Mouse (Mus musculus) embryo, embryonic 11 days (tissue): ENCODE data around the gene Stoml2.

ENCODE experiments used
- DNase-seq: peaks from one replicate; pipeline ENCODE4 v3.0.0-alpha.2; 2015

The Stoml2 gene

DNA sequence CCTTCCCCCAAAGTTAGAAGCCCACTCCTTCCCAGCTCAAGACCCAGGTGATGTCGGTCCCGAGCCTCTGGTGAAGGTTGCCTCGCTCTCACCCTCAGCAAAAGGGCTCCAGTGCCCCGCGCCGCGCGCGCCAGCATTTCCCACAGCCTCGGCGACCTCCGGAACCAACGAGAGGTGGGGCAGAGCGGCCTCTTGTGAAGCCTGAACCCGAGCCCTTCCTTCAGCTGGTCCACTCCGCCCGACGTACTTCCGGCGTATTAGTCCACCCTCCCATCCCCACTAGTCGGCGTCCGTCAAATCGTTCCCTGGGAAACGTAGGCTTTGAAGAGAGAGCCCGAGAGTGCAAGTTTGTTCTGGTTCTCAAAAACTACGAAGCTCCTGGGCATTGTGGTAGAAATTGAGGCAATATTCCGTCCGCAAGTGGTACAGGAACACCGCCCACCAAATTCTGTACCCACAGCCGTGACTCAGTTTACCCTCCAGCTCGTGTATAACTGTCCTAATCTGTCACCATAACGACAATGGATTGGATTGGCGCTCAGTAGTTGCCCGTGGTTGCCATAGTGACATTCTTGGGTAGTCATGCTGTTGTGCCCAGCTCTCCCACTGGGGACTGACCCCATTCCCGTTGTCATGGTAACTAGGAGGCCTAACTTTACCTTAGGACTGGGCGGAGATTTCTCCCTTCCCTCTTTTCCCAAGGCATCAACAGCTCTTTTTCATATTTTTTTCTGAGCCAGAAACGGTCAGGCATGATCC lies at the start of gene Stoml2:
Gene Stoml2 (minus strand): TSS at position 474 of the 759 bp plus-strand sequence.
- DNase-seq: peak; percentile 97

- no peak for DNase-seq
Observed at GRCm38 (mm10) chr4:43078071-43078718, 46.7 kb upstream of the Stoml2 start.

DNA sequence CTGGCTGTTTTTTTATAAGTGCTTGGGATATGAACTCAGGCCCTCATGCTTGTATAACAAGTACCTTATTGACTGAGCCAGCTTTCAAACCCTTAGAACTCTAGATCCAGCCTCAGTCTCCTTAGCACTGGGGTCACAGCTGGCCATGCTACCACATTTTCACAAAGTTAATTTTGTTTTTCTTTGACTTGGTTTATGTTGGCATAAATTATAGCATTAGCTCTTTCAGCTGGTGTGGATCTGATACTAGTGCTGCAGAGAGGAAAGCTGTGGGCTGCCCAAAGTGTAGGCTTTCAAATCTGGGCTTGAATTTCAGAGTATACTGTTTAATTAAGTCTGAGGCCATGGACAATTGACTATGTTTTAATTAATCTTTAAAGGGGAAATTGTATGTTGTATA lies 43.4 kb upstream of the Stoml2 start:
- no peak for DNase-seq

DNA sequence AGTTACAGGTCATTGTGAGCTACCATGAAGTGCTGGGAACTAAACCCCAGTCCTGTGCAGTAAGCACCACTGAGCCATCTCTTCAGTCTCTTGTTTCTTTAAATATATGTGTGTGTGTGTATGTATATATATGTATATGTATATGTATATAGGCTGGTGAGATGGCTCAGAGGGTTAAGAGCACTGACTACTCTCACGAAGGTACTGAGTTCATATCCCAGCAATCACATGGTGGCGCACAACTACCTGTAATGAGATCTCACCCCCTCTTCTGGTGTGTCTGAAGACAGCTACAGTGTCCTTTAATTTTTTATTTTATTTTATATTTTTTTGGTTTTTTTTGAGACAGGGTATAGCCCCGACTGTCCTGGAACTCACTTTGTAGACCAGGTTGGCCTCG lies 34.0 kb upstream of the Stoml2 start:
- no peak for DNase-seq

- no peak for DNase-seq
Observed at GRCm38 (mm10) chr4:43060286-43060685, 28.8 kb upstream of the Stoml2 start.

DNA sequence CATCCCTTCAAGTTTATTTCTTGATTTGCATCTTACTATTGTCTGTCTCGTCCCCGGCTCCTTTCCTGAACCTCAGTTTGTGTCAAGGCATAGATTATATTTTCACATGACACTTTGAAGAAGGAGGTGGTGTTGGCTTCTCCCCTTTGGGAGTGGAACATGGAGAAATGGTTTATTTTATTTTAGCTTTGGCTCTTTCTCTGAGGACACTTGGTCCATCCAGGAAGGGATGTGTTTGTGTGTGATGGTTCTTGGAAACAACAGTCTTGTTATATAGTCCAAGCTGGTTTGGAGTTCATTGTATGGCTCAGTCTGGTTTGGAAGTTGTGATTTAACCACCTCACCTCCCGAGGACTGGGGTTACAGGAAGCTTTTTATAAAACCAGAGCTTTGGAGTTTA lies 28.2 kb upstream of the Stoml2 start:
- DNase-seq: no peak

DNA sequence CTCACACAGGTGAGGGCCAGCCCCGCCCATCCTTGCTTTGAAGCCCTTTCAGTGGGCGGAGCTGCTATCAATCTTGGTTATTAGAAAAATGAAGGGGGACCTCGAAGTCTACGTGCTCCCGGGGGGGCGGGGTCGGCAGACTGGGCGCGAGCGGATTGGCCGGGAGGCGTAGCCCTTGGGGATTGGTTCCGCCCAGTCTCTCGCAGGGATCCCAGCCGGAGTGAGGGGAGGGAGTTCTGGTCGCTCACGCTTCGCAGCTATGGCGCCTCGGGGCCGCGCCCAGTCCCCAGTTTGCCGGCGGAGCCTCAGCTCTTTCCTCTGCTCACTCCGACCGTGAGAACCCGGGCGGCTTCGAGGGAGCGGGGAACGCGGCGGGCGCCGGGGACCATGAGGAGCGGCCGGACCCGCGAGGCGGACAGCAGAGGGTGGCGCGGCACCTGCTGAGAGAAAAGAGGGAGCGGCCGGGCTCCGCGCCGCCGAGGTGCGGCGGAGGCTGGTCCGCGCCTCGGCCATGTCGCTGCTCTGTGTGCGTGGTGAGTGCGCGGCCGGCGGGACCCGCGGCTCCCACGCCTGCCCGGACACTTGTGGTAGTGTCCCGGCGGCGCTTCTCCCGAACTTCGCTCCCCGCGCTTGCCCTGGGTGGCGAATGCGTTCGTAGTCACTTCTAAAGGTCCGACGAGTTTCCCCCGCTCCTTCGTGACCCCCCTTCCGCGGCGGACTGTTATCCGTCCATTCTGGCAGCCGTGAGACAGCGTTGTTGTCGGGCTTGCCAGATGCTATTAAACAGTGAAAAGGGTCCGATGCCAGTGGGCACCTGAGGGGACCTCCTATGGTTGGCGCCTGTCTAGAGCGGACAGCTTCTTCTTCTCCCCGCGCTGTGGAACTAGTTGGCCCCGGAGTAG lies 27.5 kb upstream of the Stoml2 start, which contains the start of gene Unc13b:
Gene Unc13b (plus strand): TSS at position 201 of the 902 bp plus-strand sequence.
- DNase-seq: peak; percentile 95

- no peak for DNase-seq
Observed at GRCm38 (mm10) chr4:43058392-43058752, 26.9 kb upstream of the Stoml2 start.

DNA sequence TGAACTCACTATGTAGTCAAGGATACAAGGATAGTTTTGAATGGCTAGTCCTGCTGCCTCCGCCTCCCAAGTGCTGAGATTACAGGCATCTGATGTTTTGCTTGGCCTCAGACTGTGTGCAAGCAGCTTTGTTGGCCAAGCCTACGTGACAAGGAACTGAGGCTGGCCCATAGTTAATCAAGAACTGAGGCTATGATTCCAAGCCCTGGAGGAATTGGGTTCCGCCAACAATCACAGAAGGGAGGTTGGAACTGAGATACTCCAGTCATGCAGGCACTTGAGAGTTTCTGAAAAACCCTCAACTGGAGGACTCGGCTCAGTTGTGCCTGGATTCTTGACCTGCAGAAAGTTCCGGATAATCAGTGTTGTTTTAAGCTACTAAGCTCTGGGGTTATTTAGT lies 26.1 kb upstream of the Stoml2 start:
- no peak for DNase-seq

DNA sequence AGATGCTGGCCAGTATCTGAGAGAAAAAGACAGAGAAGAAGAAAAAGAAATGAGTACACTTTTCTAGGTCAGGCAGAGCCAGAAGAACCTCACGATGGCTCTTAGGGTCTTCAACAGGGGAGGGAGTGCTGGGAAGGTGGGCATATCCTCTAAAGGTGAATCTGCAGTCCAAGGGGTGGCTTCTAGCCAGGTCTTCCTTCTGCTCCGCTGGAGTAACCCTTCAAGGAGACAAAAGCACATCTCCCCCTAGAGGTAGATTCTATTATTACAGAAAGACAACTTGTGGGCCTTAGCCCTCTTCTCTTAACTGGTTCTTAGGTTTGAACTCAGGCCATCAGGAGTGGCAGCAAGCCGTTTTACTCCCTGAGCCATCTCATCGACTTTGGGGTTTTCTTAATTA lies 21.1 kb upstream of the Stoml2 start:
- peak; percentile 83 for DNase-seq

DNA sequence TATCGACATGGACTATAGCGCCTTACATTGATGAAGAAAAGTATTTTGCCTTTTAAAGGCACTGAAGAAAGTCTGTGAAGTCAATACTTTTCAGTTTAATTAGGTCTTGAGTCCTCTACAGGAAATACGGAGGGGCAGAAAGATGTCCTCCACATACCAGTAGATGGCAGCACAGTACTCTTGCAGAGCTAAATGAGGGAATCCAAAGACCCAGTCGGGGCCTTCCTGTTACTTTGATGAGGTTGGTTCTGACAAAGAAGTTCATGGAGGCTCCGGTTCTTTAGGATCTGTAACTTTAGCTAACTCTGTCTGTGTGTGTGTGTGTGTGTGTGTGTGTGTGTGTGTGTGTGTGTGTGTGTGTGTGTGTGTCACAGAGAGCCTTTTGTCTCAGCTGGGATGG lies 15.7 kb upstream of the Stoml2 start:
- DNase-seq: peak; percentile 91

DNA sequence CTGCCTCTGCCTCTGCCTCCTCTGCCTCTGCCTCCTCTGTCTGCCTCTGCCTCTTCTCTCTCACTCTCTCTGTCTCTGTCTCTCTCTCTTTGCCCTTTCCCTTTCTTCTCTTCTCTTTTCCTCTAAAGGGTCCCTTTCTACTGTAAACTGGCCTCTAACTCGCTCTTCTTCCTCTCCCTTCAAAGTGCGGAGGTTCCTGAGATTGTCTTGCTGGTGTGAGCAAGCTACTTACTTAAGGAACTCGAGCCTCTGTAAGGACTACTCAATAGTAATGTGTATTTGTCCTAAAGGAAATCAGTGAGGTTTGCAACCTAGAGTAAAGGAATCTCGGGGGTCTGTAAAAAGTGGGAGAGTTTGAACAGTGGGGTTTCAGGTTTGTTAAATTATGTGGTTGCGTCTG lies 15.1 kb upstream of the Stoml2 start:
- no peak for DNase-seq

- peak; percentile 98 for DNase-seq
Observed at GRCm38 (mm10) chr4:43045659-43046302, 14.3 kb upstream of the Stoml2 start, which contains the start of gene Fam214b. Gene Fam214b, minus strand, starts transcription at chr4:43046220.

- DNase-seq: no peak
Observed at GRCm38 (mm10) chr4:43045285-43045658, 13.8 kb upstream of the Stoml2 start.

- peak; percentile 24 for DNase-seq
Observed at GRCm38 (mm10) chr4:43044673-43045072, 13.2 kb upstream of the Stoml2 start.

DNA sequence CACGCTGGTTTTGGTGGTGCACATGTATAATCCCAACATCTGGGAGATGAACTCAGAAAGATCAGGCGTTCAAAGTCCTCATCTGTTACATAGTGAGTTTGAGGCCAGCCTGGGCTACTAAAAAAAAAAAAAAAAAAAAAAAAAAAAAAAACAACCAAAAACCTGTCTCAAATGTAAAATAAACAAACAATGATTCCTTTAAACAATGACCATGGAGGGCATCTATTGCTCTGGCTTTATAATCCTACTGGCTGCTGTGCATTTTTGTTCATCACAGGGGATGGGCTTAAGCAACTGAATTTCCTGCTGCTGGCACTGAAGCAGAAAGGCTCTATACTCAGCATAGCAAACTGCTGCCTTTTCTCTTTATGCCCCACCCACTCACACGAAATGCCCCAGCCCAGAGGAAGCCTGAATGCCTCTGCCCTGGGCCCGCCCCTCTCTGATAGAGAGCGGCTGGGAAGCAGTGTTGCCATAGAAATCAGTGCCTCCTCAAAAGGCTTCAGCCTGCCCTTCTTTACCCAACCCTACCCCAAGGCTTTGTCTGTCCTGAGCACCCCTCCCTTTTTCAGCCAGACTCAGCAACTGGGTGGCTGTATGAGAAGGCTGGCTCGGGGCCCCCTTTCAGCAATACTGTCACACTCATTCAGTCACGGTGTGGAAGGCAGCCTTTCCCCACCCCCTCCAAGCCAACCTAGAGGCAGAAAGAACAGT lies 12.3 kb upstream of the Stoml2 start:
- peak; percentile 90 for DNase-seq

- no peak for DNase-seq
Observed at GRCm38 (mm10) chr4:43040881-43041547, 9.5 kb upstream of the Stoml2 start.

DNA sequence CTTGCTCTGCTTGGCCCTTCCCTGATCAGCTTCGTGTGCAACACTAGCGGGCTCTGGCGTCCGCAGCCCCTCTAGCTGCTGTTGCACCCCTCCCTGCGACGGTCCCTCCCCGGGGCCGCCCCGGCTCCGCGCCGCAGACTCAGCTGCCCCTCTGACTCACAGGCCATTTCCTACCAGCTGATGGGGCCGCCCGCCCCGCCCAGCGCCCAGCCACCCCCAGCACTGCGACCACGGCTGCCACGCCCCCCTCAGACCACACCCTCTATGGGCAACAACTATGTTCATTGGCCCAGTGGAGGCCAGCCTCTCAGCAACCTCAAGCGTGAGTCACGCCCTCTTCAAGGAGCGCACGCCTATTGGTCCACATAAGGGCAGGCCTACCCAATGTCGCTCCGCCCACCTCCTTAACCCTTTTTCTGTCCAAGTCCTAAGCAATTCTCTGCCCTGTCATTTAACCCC lies 8.6 kb upstream of the Stoml2 start:
- peak; percentile 97 for DNase-seq

DNA sequence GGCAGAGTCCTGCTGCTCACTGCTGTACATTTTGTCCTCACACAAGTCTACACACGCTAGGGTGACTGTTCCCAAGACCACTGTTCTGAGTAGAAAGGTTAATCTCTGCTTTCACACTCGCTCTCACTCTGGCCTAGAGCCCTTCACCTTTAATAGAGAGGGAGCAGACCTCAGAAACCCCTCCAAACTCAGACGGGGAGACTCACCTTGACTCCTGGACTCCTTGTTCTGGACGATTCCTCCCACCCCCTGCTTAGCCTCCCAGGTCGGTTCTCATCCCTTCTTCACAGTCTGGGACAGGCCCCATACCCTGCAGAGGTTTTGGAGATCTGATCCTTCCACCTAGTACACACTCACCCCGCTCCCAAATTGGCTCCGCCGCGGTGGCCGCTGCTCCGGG lies 8.1 kb upstream of the Stoml2 start:
- no peak for DNase-seq

DNA sequence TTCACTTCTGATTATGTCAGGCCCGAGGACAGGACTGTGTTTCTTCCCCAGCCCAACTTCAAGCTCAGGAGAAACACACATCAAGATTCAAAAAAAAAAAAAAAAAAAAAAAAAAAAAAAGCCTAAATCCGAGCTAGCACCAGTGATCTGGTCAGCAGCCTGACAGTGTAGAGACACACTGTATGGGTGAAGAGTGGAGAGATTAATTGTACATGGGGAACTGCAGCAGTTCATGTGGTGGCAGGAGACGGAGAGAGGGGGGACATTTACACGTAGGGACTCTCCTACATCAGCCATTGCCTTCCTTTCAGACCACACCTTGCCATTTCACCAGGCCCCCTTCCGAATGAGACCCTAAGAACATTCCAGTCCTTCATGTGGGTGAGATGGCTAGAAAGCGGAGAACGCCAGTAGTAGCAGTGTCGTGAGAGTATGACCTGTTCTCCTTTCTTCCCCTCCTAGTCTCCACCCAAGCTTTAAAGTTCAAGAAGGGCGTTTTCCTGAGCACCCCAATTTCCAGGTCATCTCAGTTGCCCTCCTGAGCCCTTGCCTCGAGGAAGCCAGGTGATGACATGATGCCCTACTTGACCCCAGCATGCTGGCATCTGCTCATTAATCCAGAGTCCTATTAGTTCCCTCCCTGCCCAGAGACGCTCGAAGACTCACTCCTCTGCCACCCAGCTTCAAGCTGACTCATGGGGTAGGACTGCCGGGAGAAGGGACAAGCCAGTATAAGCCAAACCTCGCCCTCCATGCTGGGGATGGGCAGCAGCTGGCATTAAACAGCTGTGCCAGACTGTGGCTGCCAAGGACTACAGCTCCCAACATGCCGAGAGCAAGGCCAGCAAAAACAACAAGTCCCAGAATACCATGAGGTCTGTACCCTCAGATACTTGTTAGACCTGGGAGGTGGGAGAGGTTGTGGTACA lies 7.3 kb upstream of the Stoml2 start:
- no peak for DNase-seq
